Mouse (Mus musculus) brain, embryonic 18.5 days (tissue): ENCODE data around the gene Gbf1.

ENCODE experiments used
- DNase-seq: peaks from one replicate; pipeline ENCODE4 v3.0.0-alpha.2; 2012; ENCODE audit warnings: low read depth, low spot score

Gbf1 gene

DNA sequence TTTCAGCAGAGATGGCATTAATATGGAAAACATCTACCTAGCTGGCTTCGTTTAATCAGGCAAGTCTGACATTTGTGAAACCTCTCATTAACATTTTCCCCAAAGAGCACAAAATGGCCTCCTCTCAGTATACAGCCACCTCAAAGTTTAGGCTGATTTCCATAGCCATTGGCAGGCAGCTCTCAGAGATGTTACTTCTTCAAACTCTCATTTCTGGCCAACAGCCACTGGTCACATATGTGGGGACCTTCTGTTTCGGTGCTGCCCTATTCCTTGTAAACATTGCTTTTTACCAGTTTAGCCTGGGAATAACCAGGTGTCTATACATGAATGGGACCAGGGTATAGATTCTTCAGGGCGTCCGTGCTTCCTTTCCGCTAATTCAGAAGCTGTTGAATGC is 67.8 kb downstream of the Gbf1 start:
- no peak for DNase-seq

DNA sequence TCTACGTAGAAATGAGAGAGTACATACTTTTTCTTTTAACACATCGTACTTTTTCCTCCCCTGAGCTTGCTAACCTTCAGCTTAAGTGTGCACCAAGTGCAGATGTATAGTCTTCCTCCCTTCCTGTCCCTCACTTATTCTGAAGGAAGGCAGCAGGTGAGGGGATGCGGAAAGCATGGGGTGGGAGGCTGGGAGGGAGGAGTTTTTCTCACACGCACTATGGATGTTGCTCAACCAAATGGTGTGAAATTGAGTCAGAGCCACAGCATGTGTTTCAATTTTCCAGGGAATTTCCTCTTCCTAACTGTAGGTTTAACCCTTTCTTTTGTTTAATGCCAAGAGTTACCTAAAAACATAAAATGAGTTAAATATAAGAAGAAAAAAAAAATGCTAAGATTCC is 70.8 kb downstream of the Gbf1 start:
- no peak for DNase-seq

DNA sequence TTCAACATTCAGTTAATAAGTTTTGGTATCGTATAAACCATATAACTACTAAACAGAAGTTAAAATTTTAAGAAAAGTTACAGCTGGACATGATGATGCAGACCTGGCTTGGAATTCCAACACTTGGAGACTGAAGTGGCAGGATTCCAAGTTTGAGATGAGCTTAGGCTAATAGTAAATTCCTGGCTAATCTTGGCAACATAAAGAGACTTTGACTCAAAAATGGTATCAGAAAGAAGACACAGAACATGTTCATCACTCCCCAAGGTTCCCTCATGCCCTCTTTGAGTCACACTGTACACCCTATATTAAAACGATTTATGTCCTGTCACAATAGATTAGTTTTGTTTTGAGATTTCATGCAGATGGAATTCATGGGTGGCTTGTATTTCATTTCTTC is 72.6 kb downstream of the Gbf1 start:
- no peak for DNase-seq

DNA sequence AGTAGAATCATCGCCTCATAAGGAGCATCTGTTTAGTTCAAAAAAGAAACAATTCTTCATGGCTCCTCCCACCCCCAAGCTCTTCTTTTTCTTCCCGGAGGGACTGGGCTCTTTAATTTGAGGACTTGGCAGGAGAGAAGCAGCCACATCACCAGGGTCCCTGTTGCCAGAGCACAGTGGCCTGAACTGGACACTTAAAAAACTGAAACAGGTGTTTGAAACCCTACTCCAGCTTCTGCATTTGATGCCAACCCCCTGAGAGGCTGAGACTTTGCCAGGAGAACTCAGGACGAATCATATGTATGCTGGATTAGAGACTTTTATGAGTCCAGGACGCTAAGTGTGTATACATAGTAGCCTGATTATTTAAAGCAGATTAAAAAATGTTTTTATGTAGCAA is 73.2 kb downstream of the Gbf1 start:
- no peak for DNase-seq

- DNase-seq: no peak
Measured at GRCm38 (mm10) chr19:46226295-46226694, 74.0 kb downstream of the Gbf1 start.

DNA sequence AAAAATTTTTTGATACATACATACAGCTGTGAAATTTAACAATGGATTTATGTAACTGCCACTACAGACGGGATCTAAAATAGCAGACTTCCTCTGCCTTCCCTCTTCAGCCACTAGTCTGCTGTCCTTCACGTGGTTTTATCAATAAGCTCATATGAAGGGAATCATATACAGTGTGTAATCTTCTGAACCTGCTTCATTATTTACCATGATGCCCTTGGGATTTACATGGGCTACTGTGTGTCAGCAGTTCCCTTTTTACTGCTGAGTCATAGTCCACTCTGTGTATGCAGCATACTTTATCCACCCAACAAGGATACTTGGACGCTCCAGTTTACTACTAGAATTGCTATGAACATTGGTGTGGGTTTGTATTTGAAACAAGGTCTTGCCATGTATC is 75.0 kb downstream of the Gbf1 start:
- no peak for DNase-seq

DNA sequence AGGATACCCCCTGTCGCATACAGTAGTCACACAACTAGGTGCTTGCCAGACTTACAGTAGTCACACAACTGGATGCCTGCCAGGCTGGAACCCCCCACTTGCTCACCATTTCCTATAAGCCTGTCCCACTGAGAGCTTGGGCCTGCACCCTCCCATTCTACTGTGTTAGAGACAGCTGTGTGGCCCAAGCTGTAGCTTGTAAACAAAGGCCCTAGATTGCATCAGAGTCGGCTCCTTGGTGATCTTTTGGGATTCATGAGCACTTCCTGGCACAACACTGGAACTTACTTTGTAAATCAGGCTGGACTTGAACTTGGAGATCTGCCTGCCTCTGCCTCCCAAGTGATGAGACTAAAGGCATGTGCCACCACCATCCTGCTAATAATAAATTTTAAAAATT is 82.1 kb downstream of the Gbf1 start:
- DNase-seq: no peak

GRCm38 (mm10) chr19:46236658-46237057 is 84.3 kb downstream of the Gbf1 start:
- DNase-seq: no peak

GRCm38 (mm10) chr19:46240246-46240645 is 87.9 kb downstream of the Gbf1 start:
- DNase-seq: no peak

GRCm38 (mm10) chr19:46242416-46242815 is 90.1 kb downstream of the Gbf1 start:
- no peak for DNase-seq

DNA sequence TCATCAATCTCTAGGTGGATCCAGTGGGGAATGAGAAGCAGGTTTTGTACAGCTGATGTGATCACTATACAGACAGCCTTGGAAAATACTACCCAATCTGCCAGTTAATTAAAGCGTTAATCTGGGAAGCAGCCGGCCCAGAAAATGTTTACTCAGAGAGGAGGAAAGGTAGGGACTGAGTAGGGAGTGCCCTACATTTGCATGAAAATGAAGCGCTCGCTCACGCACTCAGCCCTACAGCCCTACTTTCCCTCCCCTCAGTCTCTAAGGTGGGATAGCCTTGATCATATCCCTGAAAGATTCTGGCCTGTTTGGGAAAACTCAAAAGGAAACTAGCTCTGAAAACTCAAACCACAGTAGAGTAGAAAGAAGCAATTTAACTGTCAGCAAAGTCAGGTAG is 92.3 kb downstream of the Gbf1 start:
- DNase-seq: no peak

- DNase-seq: no peak
Measured at GRCm38 (mm10) chr19:46248991-46249390, 96.7 kb downstream of the Gbf1 start.

DNA sequence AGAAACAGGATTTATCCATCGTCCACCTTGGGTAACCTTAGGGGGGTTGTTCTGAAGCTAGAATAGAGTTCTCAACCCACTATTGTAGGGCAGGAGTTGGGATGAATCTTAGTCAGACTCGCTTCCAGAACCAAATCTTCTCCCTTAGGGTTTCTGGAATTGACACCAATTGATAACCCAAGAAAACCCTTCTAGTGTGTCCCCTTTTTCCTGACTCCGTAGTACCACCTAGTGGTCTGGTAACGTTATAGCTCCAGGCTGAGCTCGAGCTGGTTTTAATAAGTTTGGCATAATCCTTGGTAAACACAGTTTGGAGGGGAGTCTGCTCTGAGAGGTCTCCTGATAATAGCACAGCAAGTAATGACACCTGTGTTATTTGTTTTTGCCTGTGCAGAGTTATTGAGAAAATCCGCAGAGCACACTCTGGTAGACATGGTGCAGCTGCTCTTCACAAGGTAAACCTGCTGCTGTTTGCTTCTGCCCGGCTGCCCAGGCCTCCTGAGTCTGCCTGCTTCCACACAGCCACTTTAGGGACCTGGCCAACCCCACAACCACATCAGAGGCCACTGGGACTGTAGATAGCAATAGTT is 101.9 kb downstream of the Gbf1 start:
- DNase-seq: no peak

- DNase-seq: no peak
Measured at GRCm38 (mm10) chr19:46264762-46265161, 112.5 kb downstream of the Gbf1 start.

DNA sequence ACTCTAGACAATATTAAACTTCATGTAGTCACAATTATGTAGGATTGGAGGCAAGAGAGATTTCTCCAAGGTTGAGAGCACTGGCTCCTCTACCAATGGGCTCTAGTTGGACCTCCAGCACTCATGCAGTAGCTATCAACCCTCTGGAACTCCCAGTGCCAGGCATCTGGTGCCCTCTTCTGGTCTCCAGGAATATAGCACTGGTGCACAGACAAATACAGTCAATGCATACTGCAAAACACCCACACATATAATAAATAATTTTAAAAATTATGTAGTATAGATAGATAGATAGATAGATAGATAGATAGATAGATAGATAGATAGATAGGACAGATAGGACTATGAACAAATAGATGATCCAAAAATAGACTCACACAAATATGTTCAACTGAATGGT is 123.0 kb downstream of the Gbf1 start:
- DNase-seq: no peak

DNA sequence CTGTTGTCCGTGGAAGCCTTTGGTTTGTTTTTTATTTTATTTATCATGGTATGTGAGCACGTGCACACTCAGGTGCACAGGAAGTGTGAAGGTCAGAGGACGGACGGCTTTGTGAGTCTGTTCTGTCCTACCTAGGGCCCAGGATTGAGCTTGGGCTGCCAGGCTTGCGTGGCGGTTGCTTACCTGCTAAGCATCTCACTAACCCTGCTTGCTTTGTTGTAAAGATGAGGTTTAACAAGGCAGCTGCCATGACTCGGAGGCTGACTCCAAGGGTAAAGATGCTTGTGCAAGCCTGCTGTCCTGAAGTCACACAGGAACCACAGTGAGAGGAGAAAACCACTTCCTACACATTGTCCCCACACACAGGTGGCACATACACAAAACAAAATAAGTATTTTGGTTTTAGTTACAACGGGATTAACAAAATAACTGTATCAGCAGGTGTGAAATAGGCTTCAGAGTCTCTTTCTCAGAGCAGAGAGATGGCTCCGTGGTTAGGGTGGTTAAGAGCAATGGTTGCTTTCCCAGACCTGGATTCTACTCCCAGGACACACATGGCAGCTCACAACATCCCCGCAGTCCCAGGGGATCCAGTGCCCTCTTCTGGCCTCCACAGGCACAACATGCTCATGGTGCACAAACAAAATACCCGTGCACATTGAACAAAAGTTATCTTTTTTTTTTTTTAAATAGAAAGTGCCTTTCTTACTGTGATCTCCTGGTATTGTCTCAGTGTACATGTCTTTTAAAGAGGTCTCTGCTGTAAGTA is 130.0 kb downstream of the Gbf1 start:
- DNase-seq: no peak

DNA sequence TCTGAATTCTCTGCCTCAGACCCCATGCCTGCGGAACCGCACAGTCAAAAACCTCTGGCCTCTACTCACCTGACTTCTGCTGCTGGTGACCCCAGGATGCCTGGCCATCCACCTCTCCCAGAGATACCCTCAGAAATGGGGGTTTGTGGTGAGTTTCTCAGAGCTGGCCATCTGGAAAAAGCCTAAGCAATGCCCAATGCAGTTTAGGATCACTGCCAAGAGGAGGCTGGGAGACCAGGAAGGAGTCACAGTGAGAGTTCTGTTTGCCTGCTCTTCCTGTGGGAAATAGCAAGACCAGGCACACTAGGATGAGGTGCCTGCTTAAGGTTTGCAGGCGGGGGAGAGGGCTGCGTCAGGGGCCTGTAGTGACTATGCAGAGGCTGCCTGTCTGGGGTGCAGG is 132.4 kb downstream of the Gbf1 start:
- DNase-seq: no peak

GRCm38 (mm10) chr19:46285631-46286030 is 133.3 kb downstream of the Gbf1 start:
- DNase-seq: no peak

DNA sequence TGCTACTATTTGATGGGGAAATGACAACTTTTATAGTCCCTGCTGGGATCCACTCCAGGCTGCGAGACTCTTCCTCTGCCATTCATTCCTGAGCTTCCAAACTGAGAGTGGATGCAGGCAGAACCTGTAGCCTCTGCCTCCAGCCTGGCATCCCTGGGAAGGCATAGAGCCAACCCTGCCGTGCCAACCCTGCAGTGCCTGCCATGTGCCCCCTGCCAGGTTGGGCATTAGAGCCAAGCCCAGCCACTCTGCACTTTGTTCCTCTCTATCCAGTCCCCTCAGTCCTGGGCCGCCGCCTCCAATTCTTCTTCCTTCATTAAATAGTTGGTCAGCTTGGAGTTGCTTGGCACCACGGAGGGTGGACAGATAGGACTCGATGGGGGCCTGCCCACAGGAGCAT is 133.7 kb downstream of the Gbf1 start:
- DNase-seq: no peak

DNA sequence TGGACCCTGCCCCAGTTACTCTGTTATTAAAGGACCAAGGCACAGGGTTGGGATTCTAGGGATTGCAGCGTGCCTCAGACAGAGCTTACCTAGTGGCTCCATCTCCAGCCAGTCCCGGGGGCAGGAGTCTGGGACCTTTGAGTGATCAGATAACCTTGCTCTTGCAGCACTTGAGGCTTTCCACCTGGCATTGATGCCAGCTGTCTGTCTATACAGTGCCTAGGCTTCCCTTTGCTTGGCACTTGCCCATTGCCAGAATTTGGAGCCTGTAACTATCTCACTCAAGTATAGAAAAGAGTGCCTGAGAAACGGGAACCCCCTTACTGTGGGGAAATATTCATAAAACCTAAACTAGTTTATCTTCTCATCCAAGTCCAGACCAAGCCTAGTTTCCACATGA is 134.6 kb downstream of the Gbf1 start:
- DNase-seq: no peak

- no peak for DNase-seq
Measured at GRCm38 (mm10) chr19:46287566-46287965, 135.3 kb downstream of the Gbf1 start.

GRCm38 (mm10) chr19:46290535-46291105 is 138.3 kb downstream of the Gbf1 start:
- DNase-seq: no peak

GRCm38 (mm10) chr19:46296938-46297337 is 144.6 kb downstream of the Gbf1 start:
- no peak for DNase-seq
